Mouse (Mus musculus) forebrain, embryonic 12.5 days (tissue): ENCODE measurements at regions not wholly inside any gene's neighbourhood (a gene's known extent, or its start where the extent isn't known, plus 50 kb on each side); places are given as distances from the start of the nearest gene placed in this dataset.
A peak's percentile ranks its signal among the peaks of the same experiment; 100 is the strongest.

Experiments used
- ATAC-seq: fragments of 200-750 bp; cut with Nextera tagmentation; 2 replicates; pipeline ENCODE4 v1.8.0; 2017; ENCODE audit warnings: moderate TSS enrichment; ENCODE audit not compliant: low FRiP score
- H3K27ac ChIP-seq: fragments of 300-500 bp; sonication (generic); 2 replicates; pipeline ENCODE4 v1.5.1; 2016; ENCODE audit warnings: mild to moderate bottlenecking
- H3K27me3 ChIP-seq: fragments of 300-500 bp; sonication (generic); 2 replicates; pipeline ENCODE4 v1.6.1; 2016; ENCODE audit warnings: mild to moderate bottlenecking
- H3K36me3 ChIP-seq: fragments of 300-500 bp; sonication (generic); replicated peaks from 2 replicates; pipeline ENCODE4 v1.6.1; 2016; ENCODE audit warnings: mild to moderate bottlenecking
- H3K4me1 ChIP-seq: fragments of 300-500 bp; sonication (generic); 2 replicates; pipeline ENCODE4 v1.6.1; 2016
- H3K4me2 ChIP-seq: fragments of 300-500 bp; sonication (generic); 2 replicates; pipeline ENCODE4 v1.6.1; 2016; ENCODE audit warnings: mild to moderate bottlenecking, moderate library complexity
- H3K4me3 ChIP-seq: fragments of 300-500 bp; sonication (generic); replicated peaks from 2 replicates; pipeline ENCODE4 v1.5.1; 2016; ENCODE audit warnings: mild to moderate bottlenecking
- H3K9ac ChIP-seq: fragments of 300-500 bp; sonication (generic); 2 replicates; pipeline ENCODE4 v1.6.1; 2016; ENCODE audit warnings: mild to moderate bottlenecking
- H3K9me3 ChIP-seq: fragments of 300-500 bp; sonication (generic); 2 replicates; pipeline ENCODE4 v1.6.1; 2016
- WGBS: fragments of 180-500 bp; shearing (Covaris S2); methylation state at CpG from one replicate; pipeline ENCODE4 v1.1.7; 2016; 5-methylcytosine and 5-hydroxymethylcytosine counted together

DNA sequence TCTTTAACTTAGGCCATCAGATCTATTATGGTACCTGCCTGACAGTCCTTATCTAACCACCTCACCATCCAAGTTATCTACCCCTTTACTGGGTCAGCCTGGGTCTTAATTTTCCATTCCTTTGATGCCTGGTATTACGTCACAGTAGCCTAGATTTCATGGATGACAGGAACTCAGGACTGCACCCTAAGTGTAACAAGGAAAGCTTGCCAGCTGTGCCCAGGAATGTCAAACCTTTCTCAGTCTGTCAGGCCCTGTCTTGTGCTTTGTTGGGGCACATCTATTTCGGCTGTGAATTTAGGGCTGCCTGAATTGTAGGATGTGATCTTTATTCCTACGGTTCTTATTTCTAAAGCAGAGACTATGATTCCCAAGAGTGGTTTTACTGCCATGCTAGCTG lies 94.6 kb upstream of the Arhgap5 start:
- 93% methylated on average over 3 of the region's 3 CpGs for WGBS
- no peak for ATAC-seq
- H3K4me2 ChIP-seq: no peak overlapping the region

DNA sequence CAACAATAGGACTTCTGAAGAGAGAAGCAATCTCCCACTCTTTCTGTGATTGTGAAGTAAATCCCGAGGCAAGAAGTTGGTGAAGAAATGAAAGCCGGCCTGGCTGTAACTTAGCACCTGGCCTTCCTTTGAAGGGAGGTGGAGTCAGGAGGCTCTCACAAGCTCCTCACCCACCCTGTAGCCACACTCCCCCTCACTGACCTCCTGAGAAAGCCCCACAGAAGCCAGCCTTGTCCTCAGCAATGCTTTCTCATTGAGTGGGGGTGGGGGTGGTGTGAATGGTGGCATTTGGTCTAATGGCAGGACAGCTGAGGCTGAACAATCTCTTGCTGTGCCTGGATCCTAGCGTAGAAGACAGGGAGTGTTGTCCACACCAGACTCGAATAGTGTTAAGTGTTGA lies 91.6 kb upstream of the Arhgap5 start:
- no peak for ATAC-seq
- H3K27me3 ChIP-seq: no peaks in the 10 kb centered on the region
- no peak overlapping the region for H3K9ac ChIP-seq
- H3K4me2 ChIP-seq: no peak overlapping the region; the same call in 1 of the 2 replicates
- H3K27ac ChIP-seq: peak overlapping the region; percentile 75
- no peaks in the 10 kb centered on the region for H3K36me3 ChIP-seq
- H3K4me1 ChIP-seq: peaks cover 18% of the 10 kb centered on the region
- H3K4me3 ChIP-seq: no peak overlapping the region
- WGBS: 73% methylated on average over 4 of the region's 4 CpGs
- no peaks in the 10 kb centered on the region for H3K9me3 ChIP-seq

More for the DNA sequence above, 94.6 kb upstream of the Arhgap5 start:
- H3K4me1 ChIP-seq: peaks cover 18% of the 10 kb centered on the region
- no peak overlapping the region for H3K27ac ChIP-seq
- no peaks in the 10 kb centered on the region for H3K27me3 ChIP-seq
- no peak overlapping the region for H3K4me3 ChIP-seq
- H3K9ac ChIP-seq: no peak overlapping the region
- no peaks in the 10 kb centered on the region for H3K9me3 ChIP-seq
- H3K36me3 ChIP-seq: no peaks in the 10 kb centered on the region

DNA sequence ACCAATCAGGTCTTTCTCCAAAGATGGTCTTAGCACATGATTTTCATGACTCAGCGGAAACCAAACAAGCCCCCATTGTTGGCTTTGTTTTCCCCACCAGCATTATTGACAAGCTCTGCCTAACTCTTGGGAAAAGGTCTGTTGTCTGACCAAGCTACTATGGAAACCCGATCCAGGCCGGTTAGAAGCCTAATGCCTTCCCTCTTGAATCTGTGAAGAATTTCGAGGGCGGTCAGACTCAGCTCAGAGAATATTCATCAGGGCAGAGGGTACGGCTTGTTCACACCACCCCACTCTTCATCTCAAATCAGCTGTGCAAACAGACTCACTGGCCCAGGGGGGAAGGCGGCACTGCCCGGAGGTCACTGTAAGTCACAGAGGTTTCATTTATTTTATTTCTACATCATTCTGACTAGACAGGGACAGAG lies 90.7 kb upstream of the Arhgap5 start:
- H3K36me3 ChIP-seq: no peaks in the 10 kb centered on the region
- peak overlapping the region; percentile 75 for H3K27ac ChIP-seq
- H3K4me1 ChIP-seq: peaks cover 18% of the 10 kb centered on the region
- ATAC-seq: peak; percentile 60
- peak overlapping the region; percentile 13 for H3K4me2 ChIP-seq
- H3K9ac ChIP-seq: 0 out of 2 replicates have a peak overlapping the region, but pooled peaks have one; percentile 7
- no peak overlapping the region for H3K4me3 ChIP-seq
- WGBS: 14% methylated on average over 8 of the region's 8 CpGs
- no peaks in the 10 kb centered on the region for H3K9me3 ChIP-seq
- H3K27me3 ChIP-seq: no peaks in the 10 kb centered on the region

DNA sequence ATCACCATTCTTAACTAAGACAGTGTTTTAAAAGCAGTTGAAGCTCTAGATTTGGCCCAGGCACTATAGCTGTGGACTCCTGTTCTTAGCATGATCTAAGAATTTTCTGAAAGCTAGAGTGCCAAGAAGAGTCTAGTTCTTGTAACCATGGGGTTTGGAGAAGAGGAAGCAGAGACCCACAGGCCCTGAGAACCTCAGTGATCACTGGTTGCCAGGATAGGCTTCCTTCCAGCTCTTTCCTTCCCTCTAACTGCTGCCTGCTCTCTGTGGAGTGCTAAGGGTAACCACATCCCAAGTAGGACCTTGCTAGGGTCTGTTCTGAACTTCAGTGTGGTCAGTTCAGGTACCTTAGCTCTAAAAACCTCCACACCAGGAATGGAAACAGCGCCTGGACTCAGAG lies 81.0 kb upstream of the Arhgap5 start:
- no peaks in the 10 kb centered on the region for H3K36me3 ChIP-seq
- H3K4me3 ChIP-seq: no peak overlapping the region
- H3K9me3 ChIP-seq: no peaks in the 10 kb centered on the region
- H3K27ac ChIP-seq: no peak overlapping the region
- no peak overlapping the region for H3K4me2 ChIP-seq
- no peaks in the 10 kb centered on the region for H3K27me3 ChIP-seq
- WGBS: 95% methylated on average over 1 of the region's 1 CpGs
- no peaks in the 10 kb centered on the region for H3K4me1 ChIP-seq
- H3K9ac ChIP-seq: no peak overlapping the region
- no peak for ATAC-seq

DNA sequence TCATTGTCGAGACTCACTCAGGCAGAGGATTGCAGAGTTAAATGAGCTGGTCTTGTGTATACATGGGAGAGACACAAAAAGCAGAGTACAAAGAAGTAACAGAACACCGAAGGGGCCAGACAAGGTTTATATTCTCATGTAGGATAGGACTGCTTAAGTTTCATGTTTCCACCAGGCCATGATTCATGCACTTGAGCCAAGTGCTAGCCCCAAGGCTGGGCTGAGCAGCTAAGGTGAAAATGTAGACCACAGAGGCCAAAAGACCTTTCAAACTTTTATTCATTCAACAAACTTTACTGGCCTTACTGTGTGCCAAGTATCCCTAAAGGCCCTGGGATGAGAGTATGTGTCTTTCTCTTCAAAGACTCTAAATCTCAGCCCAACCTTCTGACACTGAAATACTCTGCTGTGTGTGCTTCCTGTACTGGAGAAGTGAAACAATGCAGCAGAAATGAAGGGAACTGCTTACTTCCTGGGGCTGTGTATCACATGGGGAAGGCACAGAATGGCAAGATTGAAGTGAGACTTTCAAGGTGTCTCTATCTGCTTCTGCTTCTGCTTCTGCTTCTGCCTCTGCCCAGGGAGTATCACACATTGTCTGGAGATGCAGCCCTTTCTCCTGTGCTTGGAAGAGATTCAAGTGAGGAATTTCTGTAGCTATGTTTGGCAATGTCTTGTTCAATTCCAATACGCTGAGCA lies 79.3 kb upstream of the Arhgap5 start:
- no peak overlapping the region for H3K27ac ChIP-seq
- H3K4me1 ChIP-seq: no peaks in the 10 kb centered on the region
- H3K9me3 ChIP-seq: no peaks in the 10 kb centered on the region
- H3K4me2 ChIP-seq: no peak overlapping the region
- WGBS: 83% methylated on average over 3 of the region's 3 CpGs
- no peaks in the 10 kb centered on the region for H3K36me3 ChIP-seq
- no peak for ATAC-seq
- H3K9ac ChIP-seq: no peak overlapping the region
- H3K27me3 ChIP-seq: no peaks in the 10 kb centered on the region
- H3K4me3 ChIP-seq: no peak overlapping the region

DNA sequence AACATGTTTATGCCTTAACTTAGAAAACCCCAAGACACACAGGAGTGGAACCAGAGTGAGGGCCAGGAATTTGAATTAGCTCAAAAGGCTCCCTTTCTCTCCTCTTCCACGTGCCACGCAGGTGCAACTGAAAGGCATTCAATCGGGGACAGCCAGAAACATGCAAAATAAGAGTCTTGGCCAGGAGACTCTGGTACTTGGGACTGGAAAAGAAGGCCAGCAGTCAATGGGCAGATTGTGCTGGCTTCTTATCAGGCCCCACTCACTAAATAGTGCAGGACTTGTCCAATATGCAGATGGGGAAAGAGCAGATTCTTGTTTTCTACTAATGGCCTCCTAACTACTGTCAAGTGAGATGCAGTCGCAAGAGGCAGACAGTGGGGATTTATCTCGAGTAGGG lies 73.8 kb upstream of the Arhgap5 start:
- H3K4me2 ChIP-seq: no peak overlapping the region
- peaks cover 4% of the 10 kb centered on the region; the same call in 1 of the 2 replicates for H3K4me1 ChIP-seq
- H3K9me3 ChIP-seq: no peaks in the 10 kb centered on the region
- WGBS: 82% methylated on average over 5 of the region's 5 CpGs
- H3K4me3 ChIP-seq: no peak overlapping the region
- no peak overlapping the region for H3K9ac ChIP-seq
- no peaks in the 10 kb centered on the region for H3K27me3 ChIP-seq
- no peaks in the 10 kb centered on the region for H3K36me3 ChIP-seq
- no peak for ATAC-seq
- no peak overlapping the region for H3K27ac ChIP-seq

DNA sequence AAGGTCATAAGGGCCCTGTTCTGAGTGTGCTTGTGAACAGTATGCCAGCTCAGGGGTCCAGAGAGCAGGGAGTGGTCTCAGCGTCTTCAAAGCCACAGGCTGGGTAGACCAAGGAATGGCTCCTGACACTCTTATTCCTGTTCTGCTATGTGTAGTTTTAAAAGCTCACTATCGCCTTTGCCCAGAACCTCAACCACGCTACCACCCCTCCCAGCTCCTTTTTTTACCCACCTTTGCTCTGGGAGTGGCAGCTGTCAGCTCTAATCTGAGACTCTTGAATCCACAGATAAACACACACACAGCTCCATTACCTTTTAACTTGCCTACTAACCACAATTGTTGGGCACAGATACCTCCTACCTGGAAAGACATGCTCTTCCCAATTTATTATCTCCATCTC lies 71.8 kb upstream of the Arhgap5 start:
- 93% methylated on average over 3 of the region's 3 CpGs for WGBS
- H3K27me3 ChIP-seq: no peaks in the 10 kb centered on the region
- no peak overlapping the region for H3K9ac ChIP-seq
- no peak for ATAC-seq
- no peaks in the 10 kb centered on the region for H3K36me3 ChIP-seq
- no peak overlapping the region for H3K4me2 ChIP-seq
- H3K9me3 ChIP-seq: no peaks in the 10 kb centered on the region
- no peak overlapping the region for H3K27ac ChIP-seq
- peaks cover 14% of the 10 kb centered on the region for H3K4me1 ChIP-seq
- no peak overlapping the region for H3K4me3 ChIP-seq

DNA sequence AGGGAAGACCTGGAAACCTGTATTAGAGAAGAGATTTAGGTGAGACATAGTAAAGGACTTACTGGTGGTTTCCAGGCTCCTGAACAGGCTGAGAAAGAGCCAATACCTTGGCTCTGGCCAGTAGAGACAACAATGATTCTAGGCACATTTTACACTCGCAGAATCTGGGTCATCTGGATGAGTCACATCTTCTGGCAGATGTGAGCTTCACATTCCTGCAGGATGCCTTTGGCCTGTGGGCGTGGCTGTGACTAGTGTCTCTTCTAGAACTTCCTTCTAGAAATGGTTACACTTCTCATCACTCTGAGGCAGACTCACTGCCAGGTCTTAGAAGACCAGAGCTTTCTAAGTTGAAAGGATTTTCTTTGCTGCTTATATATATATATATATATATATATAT lies 69.8 kb upstream of the Arhgap5 start:
- Histone ChIP-seq H3K4me1 (peaks cover 14% of the 10 kb centered on the region), H3K27ac (no peak overlapping the region), H3K27me3 (no peaks in the 10 kb centered on the region), H3K9ac (no peak overlapping the region), H3K36me3 (no peaks in the 10 kb centered on the region), H3K9me3 (no peaks in the 10 kb centered on the region), H3K4me2 (no peak overlapping the region), H3K4me3 (no peak overlapping the region)
- no peak for ATAC-seq
- WGBS: 85% methylated on average over 2 of the region's 2 CpGs

DNA sequence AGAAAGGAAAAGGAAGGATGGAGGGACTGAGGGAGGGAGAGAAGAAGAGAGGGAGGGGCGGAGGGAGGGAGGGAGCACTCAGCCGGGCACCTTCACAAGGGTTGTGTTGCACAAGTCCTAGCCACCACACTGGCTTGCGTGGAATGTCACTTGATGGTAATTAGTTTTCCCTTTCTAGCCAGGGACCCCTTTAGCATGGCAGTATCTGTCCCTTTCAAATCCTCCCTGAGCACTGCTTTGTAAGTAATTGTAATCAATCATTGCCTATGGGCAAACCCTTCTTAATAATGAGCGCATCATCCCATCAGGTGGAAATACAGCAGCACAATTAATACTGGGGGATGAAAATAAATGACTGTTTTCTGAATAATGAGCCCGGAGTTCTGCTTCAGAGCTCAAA lies 68.5 kb upstream of the Arhgap5 start:
- no peak overlapping the region for H3K4me3 ChIP-seq
- no peaks in the 10 kb centered on the region for H3K27me3 ChIP-seq
- H3K9me3 ChIP-seq: no peaks in the 10 kb centered on the region
- H3K27ac ChIP-seq: no peak overlapping the region
- 38% methylated on average over 5 of the region's 5 CpGs for WGBS
- no peak overlapping the region for H3K9ac ChIP-seq
- H3K36me3 ChIP-seq: no peaks in the 10 kb centered on the region
- ATAC-seq: peak; percentile 75; the same call in 1 of the 2 replicates
- peaks cover 14% of the 10 kb centered on the region for H3K4me1 ChIP-seq
- no peak overlapping the region for H3K4me2 ChIP-seq

DNA sequence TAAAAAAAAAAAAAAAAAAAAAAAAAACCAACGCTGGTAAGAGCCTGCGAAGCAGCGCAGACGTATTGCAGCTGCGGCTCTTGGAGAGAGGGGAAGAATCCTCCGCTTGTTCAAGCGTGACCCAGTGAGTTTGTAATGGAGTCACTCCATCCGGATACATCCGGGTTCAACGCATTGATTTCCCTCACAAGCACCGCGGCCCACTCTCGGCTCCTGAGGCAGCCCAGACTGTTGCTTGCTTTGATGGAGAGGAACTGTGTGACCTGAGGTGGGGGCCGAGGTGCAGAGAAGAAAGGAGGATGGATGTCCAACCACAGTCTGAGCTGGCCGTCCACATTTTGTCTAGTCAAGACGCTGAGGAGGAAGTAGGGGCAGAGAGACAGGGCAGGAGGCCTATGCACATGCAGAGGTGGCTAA lies 68.0 kb upstream of the Arhgap5 start:
- no peaks in the 10 kb centered on the region for H3K9me3 ChIP-seq
- no peaks in the 10 kb centered on the region for H3K27me3 ChIP-seq
- H3K4me3 ChIP-seq: no peak overlapping the region
- H3K27ac ChIP-seq: peak overlapping the region; percentile 71
- peak; percentile 51; the same call in 1 of the 2 replicates for ATAC-seq
- 52% methylated on average over 16 of the region's 16 CpGs for WGBS
- no peaks in the 10 kb centered on the region for H3K36me3 ChIP-seq
- H3K4me1 ChIP-seq: peaks cover 14% of the 10 kb centered on the region
- H3K9ac ChIP-seq: no peak overlapping the region
- H3K4me2 ChIP-seq: no peak overlapping the region; the same call in 1 of the 2 replicates

DNA sequence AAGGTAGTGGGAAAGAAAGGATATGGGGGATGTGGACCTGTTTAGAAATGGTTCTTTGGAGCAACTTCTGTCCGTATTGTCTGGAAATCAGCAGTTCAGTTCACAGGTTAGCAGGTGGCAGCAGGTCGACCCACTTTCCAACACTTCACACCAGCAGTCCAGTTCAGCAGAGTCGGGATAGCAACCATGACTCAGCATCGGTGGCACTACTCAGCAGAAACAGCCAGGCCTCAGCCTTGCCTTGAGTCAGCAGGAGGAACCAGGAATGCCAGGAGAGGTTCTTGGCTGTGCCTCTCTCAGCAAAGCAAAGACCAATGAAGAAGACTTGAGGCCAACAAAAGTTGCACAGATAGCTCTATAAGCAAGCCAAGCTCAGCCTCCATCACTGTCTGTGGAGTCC lies 66.8 kb upstream of the Arhgap5 start:
- no peaks in the 10 kb centered on the region for H3K9me3 ChIP-seq
- no peaks in the 10 kb centered on the region for H3K36me3 ChIP-seq
- H3K27me3 ChIP-seq: no peaks in the 10 kb centered on the region
- no peak overlapping the region for H3K9ac ChIP-seq
- no peak overlapping the region for H3K4me2 ChIP-seq
- H3K4me1 ChIP-seq: peaks cover 14% of the 10 kb centered on the region
- no peak overlapping the region for H3K4me3 ChIP-seq
- no peak for ATAC-seq
- 87% methylated on average over 4 of the region's 4 CpGs for WGBS
- no peak overlapping the region for H3K27ac ChIP-seq

DNA sequence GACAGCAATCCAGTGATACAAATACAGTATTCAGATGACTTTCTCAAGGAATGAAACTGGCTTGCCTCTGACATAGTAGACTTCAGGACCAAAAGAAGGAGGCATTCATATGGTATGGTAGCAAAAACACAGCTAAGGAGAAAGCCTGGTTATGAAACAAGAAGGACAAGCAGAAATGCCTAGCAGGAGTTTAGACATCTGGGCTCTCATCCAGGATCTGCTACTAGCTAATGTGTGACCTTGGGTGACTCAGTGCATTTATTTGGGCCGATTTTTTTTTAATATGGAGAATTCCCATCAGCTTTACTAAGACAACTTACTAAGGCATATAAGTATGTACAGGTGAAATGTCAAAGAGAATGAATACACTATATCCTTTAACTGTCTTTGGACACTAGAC lies 64.5 kb upstream of the Arhgap5 start:
- Histone ChIP-seq H3K4me3 (no peak overlapping the region), H3K4me1 (peaks cover 14% of the 10 kb centered on the region), H3K9ac (no peak overlapping the region), H3K9me3 (no peaks in the 10 kb centered on the region), H3K27me3 (no peaks in the 10 kb centered on the region), H3K36me3 (no peaks in the 10 kb centered on the region), H3K4me2 (no peak overlapping the region), H3K27ac (no peak overlapping the region)
- no peak for ATAC-seq
- 93% methylated on average over 1 of the region's 1 CpGs for WGBS

DNA sequence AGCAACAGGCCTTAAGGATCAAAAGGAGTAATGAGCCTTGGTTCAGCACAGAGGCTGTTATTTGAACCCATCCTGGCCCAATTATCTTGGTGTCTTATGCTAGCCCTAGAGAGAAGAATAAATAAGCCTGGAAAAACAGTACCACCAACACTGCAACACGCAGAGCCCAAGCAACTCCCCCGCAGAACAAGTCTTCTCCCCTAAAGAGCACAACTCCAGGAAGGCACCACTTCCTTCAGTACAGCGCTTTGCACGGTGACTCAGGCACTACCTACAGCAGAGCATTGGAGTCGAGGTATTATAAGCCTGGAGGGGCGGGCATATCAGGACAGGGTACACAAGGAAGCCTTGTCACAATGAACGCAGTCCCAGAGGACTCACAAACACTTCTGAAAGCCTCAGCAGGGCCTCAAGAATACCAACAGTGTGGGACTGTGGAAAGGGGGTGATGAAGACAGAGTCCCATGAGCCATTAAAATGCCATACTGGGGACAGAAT lies 62.9 kb upstream of the Arhgap5 start:
- Histone ChIP-seq H3K4me2 (no peak overlapping the region), H3K36me3 (no peaks in the 10 kb centered on the region), H3K27me3 (no peaks in the 10 kb centered on the region), H3K9ac (no peak overlapping the region), H3K9me3 (no peaks in the 10 kb centered on the region), H3K27ac (no peak overlapping the region), H3K4me1 (peaks cover 3% of the 10 kb centered on the region; the same call in 1 of the 2 replicates), H3K4me3 (no peak overlapping the region)
- ATAC-seq: no peak
- 51% methylated on average over 7 of the region's 7 CpGs for WGBS
